Comparison of ENCODE assay signal across 14 mouse cellular contexts in the genomic region with DNA sequence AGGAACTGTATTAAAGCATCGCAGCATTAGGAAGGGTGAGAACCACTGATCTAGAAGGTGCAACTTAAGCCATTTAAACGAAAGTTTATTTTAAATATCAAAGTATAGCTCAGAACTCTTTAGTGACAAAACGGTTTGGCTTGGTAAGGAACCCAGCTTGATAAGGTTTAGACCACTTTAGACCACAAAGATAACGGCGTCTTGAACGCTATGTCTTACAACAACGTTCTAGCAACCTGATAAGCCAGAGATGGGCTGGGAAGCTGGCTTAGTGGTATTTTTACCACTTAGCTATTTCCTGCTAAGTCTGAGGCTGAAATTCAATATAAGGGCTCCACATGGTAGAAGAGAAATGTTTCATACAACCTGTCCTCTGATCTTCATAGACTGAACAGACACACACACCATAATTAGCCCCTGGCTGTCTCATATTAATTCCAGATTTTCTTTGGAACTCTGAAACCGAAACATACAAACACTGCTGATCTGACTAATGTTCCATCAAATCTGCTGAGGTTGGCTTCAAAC. TPM values are rescaled to one million over a fixed set of nuclear protein-coding genes. Genes with fewer than 3 reads are reported as not detected.
DNase-seq lines count a peak whose midpoint lies in the region; ATAC-seq and TF ChIP-seq lines count a peak whose summit lies in the region.
"Had no signal": no experiment of that assay in that cellular context is flagged by ENCODE, and none has a peak within 500 bp of the region (broad histone marks: within the 10 kb centered on the region; RNA-seq: fewer than 3 reads in every experiment).

No protein-coding gene starts in this region.

- 18% methylated on average over 8 of the region's 8 CpGs for WGBS in liver, embryonic 15.5 days (ENCODE audit: insufficient replicate concordance)
- 75% methylated on average over 8 of the region's 8 CpGs for WGBS in lung, postnatal 0 days

- ATAC-seq in erythroid progenitor cell, adult 5-6 weeks (replicated peaks; ENCODE audit: low FRiP score, poor library complexity, severe bottlenecking): 0 out of 2 replicates have a peak, but pooled peaks have one; percentile 36
- ATAC-seq in liver, embryonic 15.5 days (ENCODE audit: insufficient read depth): peak; percentile 47; the same call in 1 of the 2 replicates
- no peak for ATAC-seq in lung, postnatal 0 days
- ATAC-seq: intestine, postnatal 0 days had no signal

- no peak for TF ChIP-seq CTCF in testis, adult 2 months (IDR thresholded peaks at IDR 0.05; ENCODE audit: control insufficient read depth, insufficient read depth, insufficient replicate concordance, low read depth, low read length)
- no peak for TF ChIP-seq CTCF in lung, postnatal 0 days (IDR thresholded peaks at IDR 0.05)

- intact Hi-C loops in left cerebral cortex, postnatal 14 days (cut with DNase I): no loop called here

- H3K4me3 ChIP-seq in testis, adult 2 months (ENCODE audit: control insufficient read depth, low read depth, low read length): peak overlapping the region; percentile 75; the same call in 1 of the 2 replicates
- no peak overlapping the region for H3K4me3 ChIP-seq in liver, embryonic 15.5 days (replicated peaks)
- no peak overlapping the region for H3K4me3 ChIP-seq in lung, postnatal 0 days (ENCODE audit: low read depth, low read length)
- H3K4me3 ChIP-seq: embryonic facial prominence, embryonic 12.5 days; heart, embryonic 13.5 days had no signal

- H3K4me2 ChIP-seq in liver, embryonic 15.5 days: peak overlapping the region; percentile 33
- H3K4me2 ChIP-seq in lung, postnatal 0 days (replicated peaks; ENCODE audit: low read depth, low read length): no peak overlapping the region
- H3K4me2 ChIP-seq: embryonic facial prominence, embryonic 12.5 days; heart, embryonic 13.5 days had no signal

- TF ChIP-seq EP300 in lung, postnatal 0 days (IDR thresholded peaks at IDR 0.05): no peak

- no peaks in the 10 kb centered on the region for H3K9me3 ChIP-seq in liver, embryonic 15.5 days (replicated peaks)
- no peaks in the 10 kb centered on the region for H3K9me3 ChIP-seq in lung, postnatal 0 days (ENCODE audit: low read length)
- H3K9me3 ChIP-seq: embryonic facial prominence, embryonic 12.5 days; heart, embryonic 13.5 days had no signal

- H3K36me3 ChIP-seq in testis, adult 2 months (ENCODE audit: control insufficient read depth, insufficient read depth, low read length): no peaks in the 10 kb centered on the region
- no peaks in the 10 kb centered on the region for H3K36me3 ChIP-seq in liver, embryonic 15.5 days (replicated peaks)
- H3K36me3 ChIP-seq in lung, postnatal 0 days (ENCODE audit: insufficient read depth, low read length): no peaks in the 10 kb centered on the region
- H3K36me3 ChIP-seq: embryonic facial prominence, embryonic 12.5 days; heart, embryonic 13.5 days had no signal

- H3K27me3 ChIP-seq in testis, adult 2 months (ENCODE audit: control insufficient read depth, insufficient read depth, low read length): no peaks in the 10 kb centered on the region
- no peaks in the 10 kb centered on the region for H3K27me3 ChIP-seq in liver, embryonic 15.5 days
- no peaks in the 10 kb centered on the region for H3K27me3 ChIP-seq in lung, postnatal 0 days (replicated peaks; ENCODE audit: insufficient read depth, low read length)
- H3K27me3 ChIP-seq: embryonic facial prominence, embryonic 12.5 days; heart, embryonic 13.5 days had no signal

- TF ChIP-seq POLR2A in testis, adult 2 months (IDR thresholded peaks at IDR 0.05; ENCODE audit: control insufficient read depth, low read depth, low read length): no peak

- no peak for DNase-seq in testis, postnatal 10 days (ENCODE audit: low spot score)
- DNase-seq in left cerebral cortex, postnatal 14 days (ENCODE audit: low spot score in 2 of 2): no peak
- no peak for DNase-seq in layer of hippocampus, adult 9-10 months (ENCODE audit: low spot score)
- DNase-seq in lung, postnatal 0 days (ENCODE audit: low spot score): no peak
- no peak for DNase-seq in thymus, postnatal 10 days (ENCODE audit: low spot score in 2 of 2)
- DNase-seq: kidney, postnatal 14 days; lung, adult 18-20 months; thymus, postnatal 36 days had no signal

- no peak overlapping the region for H3K27ac ChIP-seq in testis, adult 2 months (ENCODE audit: control insufficient read depth, insufficient read depth, low read depth, low read length)
- peak overlapping the region; percentile 79 for H3K27ac ChIP-seq in liver, embryonic 15.5 days (replicated peaks)
- H3K27ac ChIP-seq in lung, postnatal 0 days (ENCODE audit: low read length): no peak overlapping the region
- H3K27ac ChIP-seq: embryonic facial prominence, embryonic 12.5 days; heart, embryonic 13.5 days had no signal

- no peaks in the 10 kb centered on the region; the same call in 1 of the 2 replicates for H3K4me1 ChIP-seq in testis, adult 2 months (ENCODE audit: control insufficient read depth, insufficient read depth, low read length)
- H3K4me1 ChIP-seq in liver, embryonic 15.5 days (replicated peaks): peaks cover 63% of the 10 kb centered on the region
- no peaks in the 10 kb centered on the region for H3K4me1 ChIP-seq in lung, postnatal 0 days (ENCODE audit: insufficient read depth, low read depth, low read length)
- H3K4me1 ChIP-seq: embryonic facial prominence, embryonic 12.5 days; heart, embryonic 13.5 days had no signal

- H3K9ac ChIP-seq in liver, embryonic 15.5 days: peak overlapping the region; percentile 25; the same call in 1 of the 2 replicates
- H3K9ac ChIP-seq in lung, postnatal 0 days (replicated peaks; ENCODE audit: low read depth): no peak overlapping the region
- H3K9ac ChIP-seq: embryonic facial prominence, embryonic 12.5 days; heart, embryonic 13.5 days had no signal

RNA-seq across cellular contexts. Expression of a gene that starts 27.5 kb away (rescaled TPM):
- 11.4 and 13.4 TPM in 2 replicates for polyA plus RNA-seq in testis, adult 2 months (2012; rRNA removed)
- total RNA-seq in erythroid progenitor cell, adult 5-6 weeks (2015; ENCODE audit: low replicate concordance): 83.3 and 96.0 TPM in 2 replicates
- total RNA-seq in erythroid progenitor cell, adult 5-6 weeks (2017; ENCODE audit: low replicate concordance): 139 and 142 TPM in 2 replicates
- 24.0 and 29.4 TPM in 2 replicates for polyA plus RNA-seq in liver, embryonic 15.5 days (2015; fragmentation: Nextera tagmentation; extraction: Ambion mirVana)
- total RNA-seq in left cerebral cortex, postnatal 14 days (2021): 10 to 100 TPM; 83.8 to 88.8 TPM
- polyA plus RNA-seq in lung, postnatal 0 days (2015; fragmentation: Nextera tagmentation; extraction: Ambion mirVana): 27.5 and 31.8 TPM in 2 replicates
